Mouse (Mus musculus): Measurements from ENCODE around the gene Egfl6. TPM values are rescaled to one million over a fixed set of nuclear protein-coding genes. Genes with fewer than 3 reads are reported as not detected.

Gene Egfl6
- polyA plus RNA-seq, 1 experiment from 2014 or later, result 164 TPM

DNA sequence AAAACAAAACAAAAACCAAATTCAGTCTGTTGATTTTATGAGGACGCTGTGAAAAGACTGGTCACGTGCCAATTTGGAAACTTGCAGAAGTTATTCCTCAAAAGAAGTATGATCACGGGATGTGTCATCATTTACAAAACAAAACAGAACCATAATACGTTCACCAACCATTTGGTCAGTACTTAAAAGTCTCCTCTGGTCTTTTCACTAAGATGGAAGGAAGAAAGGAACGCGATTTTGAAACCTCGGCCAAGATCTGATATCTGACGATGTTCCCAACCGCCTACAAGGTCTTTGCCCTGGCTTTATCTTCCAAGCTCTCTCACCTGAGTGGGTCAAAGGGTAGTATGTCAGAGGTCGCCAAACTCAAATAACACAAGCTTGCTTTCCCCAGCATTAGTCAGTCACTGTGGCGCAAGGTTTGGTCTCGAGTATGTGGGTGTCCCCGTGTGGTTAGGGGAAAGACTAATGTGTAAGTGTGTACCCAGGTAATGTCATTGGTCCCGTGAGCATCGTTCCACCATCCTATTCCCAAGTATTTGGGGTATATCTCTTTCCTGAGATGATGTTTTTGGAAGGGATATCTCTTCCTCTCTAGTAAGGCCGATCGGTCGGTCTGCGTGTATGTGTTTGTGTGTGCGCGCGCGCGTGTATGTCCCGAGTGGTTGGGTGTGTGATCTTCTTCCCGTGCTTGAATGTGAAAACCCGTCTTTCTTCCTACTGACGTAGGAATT lies 106.7 kb downstream of the Egfl6 start:
- no peaks in the 10 kb centered on the region for H3K9me3 ChIP-seq (replicated peaks)
- H3K4me2 ChIP-seq (replicated peaks), result peak overlapping the region; percentile 47
- no peaks in the 10 kb centered on the region for H3K27me3 ChIP-seq
- no peaks in the 10 kb centered on the region for H3K4me1 ChIP-seq
- H3K9ac ChIP-seq, result peak overlapping the region; percentile 35
- 18% methylated on average over 28 of the region's 28 CpGs for WGBS
- H3K36me3 ChIP-seq, result no peaks in the 10 kb centered on the region
- ATAC-seq (ENCODE audit: insufficient number of reproducible peaks, low FRiP score, low TSS enrichment, low read depth), result peak; percentile 34; the same call in 1 of the 2 replicates
- H3K4me3 ChIP-seq (replicated peaks), result peak overlapping the region; percentile 57
- peak overlapping the region; percentile 87 for H3K27ac ChIP-seq (replicated peaks)

DNA sequence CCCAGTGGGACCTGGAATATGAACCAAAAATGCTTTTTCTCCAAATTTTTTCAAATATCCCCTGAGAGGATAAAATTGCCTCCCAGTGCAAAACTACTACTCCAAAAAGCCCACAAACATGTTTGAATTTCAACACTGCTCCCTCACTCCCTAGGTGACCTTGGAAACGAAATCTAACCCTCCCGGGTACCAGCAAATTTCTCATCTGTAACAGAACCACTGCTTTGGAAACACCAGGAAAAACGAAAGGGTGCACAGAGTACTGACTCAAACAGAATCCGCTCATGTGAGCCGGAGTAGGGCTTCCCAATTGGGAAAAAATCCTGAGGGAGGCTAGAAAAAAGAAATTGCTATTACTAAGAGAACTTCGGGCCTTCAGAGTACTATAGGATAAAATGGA lies 108.1 kb downstream of the Egfl6 start:
- no peak overlapping the region for H3K9ac ChIP-seq
- H3K4me3 ChIP-seq (replicated peaks), result peak overlapping the region; percentile 25
- H3K36me3 ChIP-seq, result no peaks in the 10 kb centered on the region
- no peaks in the 10 kb centered on the region for H3K4me1 ChIP-seq
- WGBS, result 39% methylated on average over 6 of the region's 6 CpGs
- H3K4me2 ChIP-seq (replicated peaks), result peak overlapping the region; percentile 47
- ATAC-seq (ENCODE audit: insufficient number of reproducible peaks, low FRiP score, low TSS enrichment, low read depth), result no peak
- H3K27me3 ChIP-seq, result no peaks in the 10 kb centered on the region
- H3K9me3 ChIP-seq (replicated peaks), result no peaks in the 10 kb centered on the region
- no peak overlapping the region for H3K27ac ChIP-seq (replicated peaks)

Other genes starting within 250 kb of the Egfl6 start
- 29.0 and 30.3 TPM in 2 replicates for gene Trappc2, start 145.1 kb downstream of the Egfl6 start, polyA plus RNA-seq (2015; fragmentation: Nextera tagmentation; extraction: Ambion mirVana)
- gene Ofd1, start 145.0 kb downstream of the Egfl6 start, polyA plus RNA-seq (2015; fragmentation: Nextera tagmentation; extraction: Ambion mirVana), result 6.5 and 7.1 TPM in 2 replicates
- 49.8 and 51.9 TPM in 2 replicates for gene Rab9, start 105.9 kb downstream of the Egfl6 start, polyA plus RNA-seq (2015; fragmentation: Nextera tagmentation; extraction: Ambion mirVana)
- 6.5 and 6.8 TPM in 2 replicates for gene Tceanc, start 67.2 kb downstream of the Egfl6 start, polyA plus RNA-seq (2015; fragmentation: Nextera tagmentation; extraction: Ambion mirVana)